Mouse (Mus musculus): ENCODE results near the gene 6030498E09Rik. TPM values are rescaled to one million over a fixed set of nuclear protein-coding genes. Genes with fewer than 3 reads are reported as not detected.

Gene 6030498E09Rik
- total and polyA plus RNA-seq, 2 experiments from 2014 or later, result 0.75 TPM; not detected in 1

DNA sequence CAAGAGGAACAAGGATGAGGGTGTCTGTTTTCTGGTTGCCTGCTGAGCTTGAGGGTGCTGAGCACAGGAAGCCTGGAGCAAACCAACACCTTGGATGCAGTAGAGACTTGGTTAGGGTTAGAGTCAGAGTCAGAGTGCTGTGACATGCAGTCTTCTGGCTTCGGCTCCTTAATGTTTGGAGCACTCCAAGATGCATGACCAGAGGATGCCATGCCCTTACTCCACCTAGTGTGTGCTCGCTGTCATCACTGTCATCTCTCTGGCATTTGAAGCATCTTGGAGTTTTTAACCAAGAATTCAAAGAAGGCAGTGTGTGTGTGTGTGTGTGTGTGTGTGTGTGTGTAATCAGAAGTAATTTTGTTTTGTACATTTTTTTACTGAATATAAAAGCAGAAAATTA, 1.0 kb upstream of the 6030498E09Rik start:
- Histone ChIP-seq H3K4me1 (ENCODE audit: control insufficient read depth, insufficient read depth) (no peaks in the 10 kb centered on the region), H3K9me3 (replicated peaks; ENCODE audit: control insufficient read depth, low read length) (no peaks in the 10 kb centered on the region), H3K36me3 (replicated peaks; ENCODE audit: control insufficient read depth, insufficient read depth, low read length) (no peaks in the 10 kb centered on the region), H3K27ac (ENCODE audit: low read depth) (no peak overlapping the region), H3K9ac (replicated peaks; ENCODE audit: low read depth, low read length) (no peak overlapping the region), H3K4me2 (ENCODE audit: low read depth, low read length) (no peak overlapping the region), H3K4me3 (ENCODE audit: low read depth, low read length) (no peak overlapping the region), H3K27me3 (ENCODE audit: control insufficient read depth, insufficient read depth, low read length) (no peaks in the 10 kb centered on the region)
- ATAC-seq (ENCODE audit: insufficient read depth, low read depth) (no peak), DNase-seq (ENCODE audit: low spot score) (no peak)
- WGBS, result 70% methylated on average over 2 of the region's 2 CpGs
- no peak for TF ChIP-seq EP300 (IDR thresholded peaks at IDR 0.05; ENCODE audit: low read depth)
- no peak for TF ChIP-seq CTCF (IDR thresholded peaks at IDR 0.05; ENCODE audit: low read depth)

DNA sequence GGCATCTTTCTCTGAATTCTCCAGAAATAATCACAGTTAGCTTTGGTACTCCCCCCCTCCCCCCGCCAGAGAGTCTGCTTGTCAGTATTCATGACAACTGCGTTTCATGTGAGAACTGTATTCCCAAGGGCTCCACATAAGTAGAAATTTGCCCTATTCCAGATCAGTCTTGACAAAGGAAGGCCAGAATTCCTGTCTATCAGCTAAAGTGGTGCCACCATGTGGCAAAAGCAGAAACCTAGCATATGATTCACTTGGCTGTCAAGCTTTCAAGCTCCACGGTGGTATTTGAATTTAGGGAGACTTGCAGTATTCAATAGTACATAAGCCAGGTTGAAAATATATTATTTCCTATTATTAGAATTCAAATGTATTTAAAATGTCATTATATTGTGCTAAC, 585 bp upstream of the 6030498E09Rik start:
- Histone ChIP-seq H3K27ac (ENCODE audit: low read depth) (no peak overlapping the region), H3K27me3 (ENCODE audit: control insufficient read depth, insufficient read depth, low read length) (no peaks in the 10 kb centered on the region), H3K36me3 (replicated peaks; ENCODE audit: control insufficient read depth, insufficient read depth, low read length) (no peaks in the 10 kb centered on the region), H3K4me3 (ENCODE audit: low read depth, low read length) (no peak overlapping the region), H3K9me3 (replicated peaks; ENCODE audit: control insufficient read depth, low read length) (no peaks in the 10 kb centered on the region), H3K9ac (replicated peaks; ENCODE audit: low read depth, low read length) (no peak overlapping the region), H3K4me2 (ENCODE audit: low read depth, low read length) (peak overlapping the region; percentile 44; the same call in 1 of the 2 replicates), H3K4me1 (ENCODE audit: control insufficient read depth, insufficient read depth) (no peaks in the 10 kb centered on the region)
- TF ChIP-seq CTCF (IDR thresholded peaks at IDR 0.05; ENCODE audit: low read depth) (peak; percentile 40), EP300 (IDR thresholded peaks at IDR 0.05; ENCODE audit: low read depth) (no peak)
- DNase-seq (ENCODE audit: low spot score), result peak; percentile 28
- 30% methylated on average over 3 of the region's 3 CpGs for whole genome bisulfite sequencing
- peak; percentile 53 for ATAC-seq (ENCODE audit: insufficient read depth, low read depth)

DNA sequence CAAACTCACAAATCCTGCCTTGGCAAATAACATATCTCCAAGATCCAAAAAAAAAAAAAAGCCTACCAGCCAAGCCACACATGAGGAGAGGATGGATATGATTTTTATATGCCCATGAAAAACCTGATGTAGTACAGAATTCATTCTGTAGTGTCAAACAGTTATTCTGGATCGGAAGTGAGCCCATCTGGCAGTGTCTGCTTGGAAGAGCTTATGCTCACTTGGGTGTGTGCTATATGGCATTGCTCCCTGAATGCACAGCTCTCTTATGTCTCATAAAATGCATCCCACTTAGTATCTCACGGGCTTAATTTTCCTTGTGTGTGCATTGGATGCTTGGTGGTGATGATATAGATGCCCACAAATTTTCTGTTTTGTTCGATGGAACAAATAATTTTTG, 21.9 kb downstream of the 6030498E09Rik start:
- ATAC-seq (ENCODE audit: insufficient read depth, low read depth) (no peak), DNase-seq (ENCODE audit: low spot score) (no peak)
- Histone ChIP-seq H3K36me3 (replicated peaks; ENCODE audit: control insufficient read depth, insufficient read depth, low read length) (no peaks in the 10 kb centered on the region), H3K27me3 (ENCODE audit: control insufficient read depth, insufficient read depth, low read length) (no peaks in the 10 kb centered on the region), H3K9ac (replicated peaks; ENCODE audit: low read depth, low read length) (no peak overlapping the region), H3K4me1 (ENCODE audit: control insufficient read depth, insufficient read depth) (no peaks in the 10 kb centered on the region), H3K4me3 (ENCODE audit: low read depth, low read length) (no peak overlapping the region), H3K9me3 (replicated peaks; ENCODE audit: control insufficient read depth, low read length) (no peaks in the 10 kb centered on the region), H3K4me2 (ENCODE audit: low read depth, low read length) (no peak overlapping the region), H3K27ac (ENCODE audit: low read depth) (no peak overlapping the region)
- TF ChIP-seq EP300 (IDR thresholded peaks at IDR 0.05; ENCODE audit: low read depth) (no peak), CTCF (IDR thresholded peaks at IDR 0.05; ENCODE audit: low read depth) (no peak)
- 63% methylated on average over 3 of the region's 3 CpGs for WGBS

DNA sequence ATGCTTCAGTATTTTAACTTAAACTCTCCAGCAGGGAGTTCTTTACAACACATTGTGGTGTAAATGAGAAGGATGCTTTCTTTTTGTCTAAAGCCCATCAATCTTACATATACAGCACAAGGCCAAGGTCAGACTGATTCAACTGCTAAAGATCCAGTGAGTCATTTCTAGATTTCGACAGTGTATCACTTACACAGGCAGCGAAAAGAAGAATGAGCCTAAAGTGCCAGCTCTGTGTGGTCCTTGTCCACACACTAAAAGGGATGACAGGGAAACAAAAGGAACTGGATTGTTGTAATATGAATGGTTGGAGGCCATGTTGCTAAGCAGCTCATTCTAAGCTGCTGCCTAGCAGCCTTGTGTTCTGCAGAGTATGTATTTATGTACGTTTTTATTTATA, 41.5 kb downstream of the 6030498E09Rik start:
- no peaks in the 10 kb centered on the region for H3K9me3 ChIP-seq (replicated peaks; ENCODE audit: control insufficient read depth, low read length)
- no peak overlapping the region for H3K27ac ChIP-seq (ENCODE audit: low read depth)
- no peaks in the 10 kb centered on the region for H3K4me1 ChIP-seq (ENCODE audit: control insufficient read depth, insufficient read depth)
- H3K4me2 ChIP-seq (ENCODE audit: low read depth, low read length), result no peak overlapping the region
- 59% methylated on average over 3 of the region's 3 CpGs for WGBS
- H3K27me3 ChIP-seq (ENCODE audit: control insufficient read depth, insufficient read depth, low read length), result no peaks in the 10 kb centered on the region
- H3K36me3 ChIP-seq (replicated peaks; ENCODE audit: control insufficient read depth, insufficient read depth, low read length), result no peaks in the 10 kb centered on the region
- TF ChIP-seq CTCF (IDR thresholded peaks at IDR 0.05; ENCODE audit: low read depth), result no peak
- TF ChIP-seq EP300 (IDR thresholded peaks at IDR 0.05; ENCODE audit: low read depth), result no peak
- H3K9ac ChIP-seq (replicated peaks; ENCODE audit: low read depth, low read length), result no peak overlapping the region
- no peak for DNase-seq (ENCODE audit: low spot score)
- no peak overlapping the region for H3K4me3 ChIP-seq (ENCODE audit: low read depth, low read length)
- no peak for ATAC-seq (ENCODE audit: insufficient read depth, low read depth)

DNA sequence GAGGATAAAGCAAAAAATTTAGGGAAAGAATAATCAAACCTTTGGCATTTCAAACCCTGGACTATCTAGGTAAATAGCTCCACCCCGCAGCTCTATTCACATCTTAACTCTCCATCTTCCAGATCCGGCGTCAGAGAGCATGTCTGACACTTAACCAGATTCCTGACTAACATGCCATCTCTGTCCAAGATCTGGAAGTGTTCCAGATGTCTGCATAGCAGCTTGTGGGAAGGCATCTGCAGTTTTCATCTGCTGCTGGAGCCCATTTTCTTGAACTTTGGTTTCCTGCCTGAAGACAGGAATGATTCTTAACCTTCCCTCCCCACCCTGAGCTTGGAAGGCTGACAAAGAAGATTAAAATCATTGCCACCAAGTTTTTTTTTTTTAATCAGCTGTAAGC, 44.4 kb downstream of the 6030498E09Rik start:
- Histone ChIP-seq H3K4me2 (ENCODE audit: low read depth, low read length) (no peak overlapping the region), H3K36me3 (replicated peaks; ENCODE audit: control insufficient read depth, insufficient read depth, low read length) (no peaks in the 10 kb centered on the region), H3K27me3 (ENCODE audit: control insufficient read depth, insufficient read depth, low read length) (no peaks in the 10 kb centered on the region), H3K9me3 (replicated peaks; ENCODE audit: control insufficient read depth, low read length) (no peaks in the 10 kb centered on the region), H3K4me3 (ENCODE audit: low read depth, low read length) (no peak overlapping the region), H3K4me1 (ENCODE audit: control insufficient read depth, insufficient read depth) (no peaks in the 10 kb centered on the region), H3K27ac (ENCODE audit: low read depth) (no peak overlapping the region), H3K9ac (replicated peaks; ENCODE audit: low read depth, low read length) (no peak overlapping the region)
- TF ChIP-seq EP300 (IDR thresholded peaks at IDR 0.05; ENCODE audit: low read depth), result no peak
- no peak for TF ChIP-seq CTCF (IDR thresholded peaks at IDR 0.05; ENCODE audit: low read depth)
- ATAC-seq (ENCODE audit: insufficient read depth, low read depth) (no peak), DNase-seq (ENCODE audit: low spot score) (no peak)
- WGBS, result 32% methylated on average over 3 of the region's 3 CpGs

DNA sequence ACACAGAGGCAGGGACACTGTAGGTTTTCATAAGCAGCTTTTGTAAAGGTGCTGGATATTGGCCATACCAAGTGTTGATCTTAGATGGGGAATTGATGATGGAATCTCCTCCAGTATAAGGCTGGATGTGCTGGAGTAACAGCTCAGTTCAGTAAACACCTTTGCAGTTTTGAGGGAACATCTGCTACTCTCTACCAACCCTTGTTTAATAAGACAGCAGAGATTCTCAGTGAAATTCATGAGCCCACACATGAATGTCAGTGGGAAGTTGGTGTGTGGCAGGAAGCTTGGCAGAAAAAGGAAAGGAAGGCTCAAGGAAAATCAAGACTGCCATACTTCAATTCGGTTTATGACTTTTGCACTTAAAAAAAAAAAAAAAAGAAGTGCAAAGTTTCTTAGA, 186.1 kb downstream of the 6030498E09Rik start:
- Histone ChIP-seq H3K36me3 (replicated peaks; ENCODE audit: control insufficient read depth, insufficient read depth, low read length) (no peaks in the 10 kb centered on the region), H3K4me2 (ENCODE audit: low read depth, low read length) (no peak overlapping the region), H3K27me3 (ENCODE audit: control insufficient read depth, insufficient read depth, low read length) (no peaks in the 10 kb centered on the region), H3K9me3 (replicated peaks; ENCODE audit: control insufficient read depth, low read length) (no peaks in the 10 kb centered on the region), H3K9ac (replicated peaks; ENCODE audit: low read depth, low read length) (no peak overlapping the region), H3K4me1 (ENCODE audit: control insufficient read depth, insufficient read depth) (no peaks in the 10 kb centered on the region), H3K27ac (ENCODE audit: low read depth) (no peak overlapping the region), H3K4me3 (ENCODE audit: low read depth, low read length) (no peak overlapping the region)
- DNase-seq (ENCODE audit: low spot score) (no peak), ATAC-seq (ENCODE audit: insufficient read depth, low read depth) (no peak)
- TF ChIP-seq CTCF (IDR thresholded peaks at IDR 0.05; ENCODE audit: low read depth), result no peak
- no peak for TF ChIP-seq EP300 (IDR thresholded peaks at IDR 0.05; ENCODE audit: low read depth)
- WGBS, result 40% methylated on average over 1 of the region's 1 CpGs

Measured in heart, postnatal 0 days (tissue).